Mouse (Mus musculus) megakaryocyte, embryonic 14.5 days (primary cell): ENCODE measurements around the gene Adgrb3.

Source experiments
- FLI1 ChIP-seq: IDR thresholded peaks from 2 replicates; pipeline ENCODE4 v1.6.1; 2012; ENCODE audit warnings: low read length, inconsistent platforms, mixed read lengths
- GATA1 ChIP-seq: IDR thresholded peaks from 3 replicates; pipeline ENCODE4 v1.6.1; 2012; ENCODE audit warnings: mixed read lengths, low read length, inconsistent platforms, borderline replicate concordance

GRCm38 (mm10) chr1:25827436-25827835 lies 2.1 kb downstream of the Adgrb3 start:
- TF ChIP-seq GATA1 (no peak), FLI1 (no peak)
